Comparison of ENCODE assay signal across 17 mouse cellular contexts in the genomic region with DNA sequence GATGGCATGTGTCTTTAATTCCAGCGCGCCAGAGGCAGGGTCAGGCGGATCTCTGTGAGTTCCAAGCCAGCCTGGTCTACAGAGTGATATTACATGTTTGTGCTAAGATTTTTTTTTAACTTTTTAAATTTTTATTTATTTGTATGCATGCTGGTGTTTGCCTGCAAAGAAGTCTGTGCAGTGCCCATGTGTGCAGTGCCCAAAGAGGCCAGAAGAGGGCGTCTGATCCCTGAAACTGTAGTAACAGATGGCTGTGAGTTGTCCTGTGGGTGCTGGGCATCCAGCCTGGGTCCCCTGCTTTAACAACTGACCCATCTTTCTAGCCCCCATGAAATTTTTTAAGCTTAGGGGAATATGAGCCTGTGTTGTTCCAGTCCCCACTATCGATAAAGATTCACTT. TPM values are rescaled to one million over a fixed set of nuclear protein-coding genes. Genes with fewer than 3 reads are reported as not detected.
DNase-seq lines count a peak whose midpoint lies in the region; ATAC-seq and TF ChIP-seq lines count a peak whose summit lies in the region.
"Had no signal": no experiment of that assay in that cellular context is flagged by ENCODE, and none has a peak within 500 bp of the region (broad histone marks: within the 10 kb centered on the region; RNA-seq: fewer than 3 reads in every experiment).

No protein-coding gene starts in this region.

- no peak overlapping the region for H3K4me3 ChIP-seq in liver, adult 2 months (ENCODE audit: insufficient read depth, low read depth, low read length)
- H3K4me3 ChIP-seq in liver, embryonic 12.5 days: no peak overlapping the region
- H3K4me3 ChIP-seq in bone marrow, adult 2 months (replicated peaks; ENCODE audit: control insufficient read depth, low read depth, low read length): no peak overlapping the region
- H3K4me3 ChIP-seq: embryonic facial prominence, embryonic 13.5 days; hindbrain, embryonic 12.5 days; megakaryocyte, embryonic 14.5 days had no signal

- H3K9me3 ChIP-seq in liver, embryonic 12.5 days (replicated peaks): peaks cover 9% of the 10 kb centered on the region; the same call in 1 of the 2 replicates
- H3K9me3 ChIP-seq: embryonic facial prominence, embryonic 13.5 days; hindbrain, embryonic 12.5 days had no signal

- peak overlapping the region; percentile 83 for H3K27ac ChIP-seq in liver, adult 2 months (replicated peaks; ENCODE audit: insufficient read depth, low read depth, low read length)
- no peak overlapping the region for H3K27ac ChIP-seq in liver, embryonic 12.5 days
- H3K27ac ChIP-seq in bone marrow, adult 2 months (ENCODE audit: control insufficient read depth, insufficient read depth, low read depth, low read length, poor library complexity): no peak overlapping the region
- H3K27ac ChIP-seq: embryonic facial prominence, embryonic 13.5 days; hindbrain, embryonic 12.5 days had no signal

- H3K4me1 ChIP-seq in liver, adult 2 months (ENCODE audit: control insufficient read depth, insufficient read depth, low read length): peaks cover 23% of the 10 kb centered on the region
- no peaks in the 10 kb centered on the region for H3K4me1 ChIP-seq in liver, embryonic 12.5 days
- H3K4me1 ChIP-seq in bone marrow, adult 2 months (ENCODE audit: control insufficient read depth, insufficient read depth, low read length): no peaks in the 10 kb centered on the region; the same call in 1 of the 2 replicates
- H3K4me1 ChIP-seq: embryonic facial prominence, embryonic 13.5 days; hindbrain, embryonic 12.5 days had no signal

- peak; percentile 12 for DNase-seq in CD4-positive, CD25-positive, alpha-beta regulatory T cell, adult 2 months (ENCODE audit: low read depth, low spot score)
- DNase-seq in liver, adult 2 months (ENCODE audit: extremely low read depth, low read depth, low spot score): peak; percentile 50
- DNase-seq in A20 (ENCODE audit: low read depth, low spot score): peak; percentile 35
- DNase-seq in frontal cortex, adult 2 months (ENCODE audit: extremely low spot score in 1 of 2, low spot score in 1 of 2): no peak
- no peak for DNase-seq in right cerebral cortex, postnatal 36 days (ENCODE audit: low spot score in 2 of 2)
- DNase-seq: cerebellum, adult 8-10 months; forebrain, postnatal 0 days; lung, postnatal 10 days; right cerebral cortex, adult 18-20 months; spleen, adult 18-20 months had no signal

- TF ChIP-seq CTCF in liver, adult 2 months (IDR thresholded peaks at IDR 0.05; ENCODE audit: low read depth, low read length): peak; percentile 50
- peak; percentile 30; the same call in 1 of the 2 replicates for TF ChIP-seq CTCF in bone marrow, adult 2 months (IDR thresholded peaks at IDR 0.05; ENCODE audit: control insufficient read depth, insufficient read depth, low read length)

- no peaks in the 10 kb centered on the region for H3K79me2 ChIP-seq in liver, adult 2 months (ENCODE audit: control insufficient read depth, insufficient read depth, low read length)

- TF ChIP-seq POLR2A in liver, adult 2 months (IDR thresholded peaks at IDR 0.05; ENCODE audit: extremely low read depth, insufficient read depth, low read length): no peak
- no peak for TF ChIP-seq POLR2A in bone marrow, adult 2 months (IDR thresholded peaks at IDR 0.05; ENCODE audit: borderline replicate concordance, control insufficient read depth, low read depth, low read length)

- H3K36me3 ChIP-seq in liver, adult 2 months (ENCODE audit: control insufficient read depth, insufficient read depth, low read length): no peaks in the 10 kb centered on the region
- H3K36me3 ChIP-seq in liver, embryonic 12.5 days: no peaks in the 10 kb centered on the region
- H3K36me3 ChIP-seq: embryonic facial prominence, embryonic 13.5 days; hindbrain, embryonic 12.5 days had no signal

- no peaks in the 10 kb centered on the region for H3K27me3 ChIP-seq in liver, adult 2 months (ENCODE audit: control insufficient read depth, insufficient read depth, low read length)
- H3K27me3 ChIP-seq in liver, embryonic 12.5 days (replicated peaks): 0 out of 2 replicates have a peak, but pooled peaks cover 9% of the 10 kb centered on the region
- H3K27me3 ChIP-seq: embryonic facial prominence, embryonic 13.5 days; hindbrain, embryonic 12.5 days had no signal

- ATAC-seq in CD4-positive, CD25-positive, alpha-beta regulatory T cell, adult 4 months: no peak
- ATAC-seq in liver, embryonic 12.5 days: no peak
- ATAC-seq: forebrain, postnatal 0 days; midbrain, embryonic 16.5 days had no signal

- no peak overlapping the region for H3K4me2 ChIP-seq in liver, embryonic 12.5 days
- H3K4me2 ChIP-seq: embryonic facial prominence, embryonic 13.5 days; hindbrain, embryonic 12.5 days had no signal

- WGBS in liver, adult 2 months: 69% methylated on average over 5 of the region's 5 CpGs
- WGBS in liver, embryonic 12.5 days (ENCODE audit: insufficient replicate concordance): 80% methylated on average over 5 of the region's 5 CpGs
- 91% methylated on average over 5 of the region's 5 CpGs for WGBS in bone marrow, adult 2 months

- H3K9ac ChIP-seq in liver, adult 2 months (ENCODE audit: low read depth, low read length): no peak overlapping the region
- H3K9ac ChIP-seq in liver, embryonic 12.5 days: no peak overlapping the region
- H3K9ac ChIP-seq: embryonic facial prominence, embryonic 13.5 days; forebrain, postnatal 0 days; hindbrain, embryonic 12.5 days had no signal

RNA-seq across cellular contexts. Expression of a gene that starts 19.8 kb away (rescaled TPM):
- 1 to 10 TPM; 3.3 to 4.4 TPM for polyA plus RNA-seq in CD4-positive, CD25-positive, alpha-beta regulatory T cell, adult 4 months (2017; shearing (Covaris generic))
- total RNA-seq in liver, adult 2 months (2014; rRNA removed): 12.0 and 12.1 TPM in 2 replicates
- 9.8 and 12.5 TPM in 2 replicates for polyA plus RNA-seq in liver, adult 2 months (2012; rRNA removed)
- 39.8 and 41.1 TPM in 2 replicates for polyA plus RNA-seq in liver, embryonic 12.5 days (2016; fragmentation: Nextera tagmentation; extraction: Ambion mirVana)
- polyA plus RNA-seq in bone marrow, adult 2 months (2011; ENCODE audit: insufficient read depth, insufficient read length, low replicate concordance, missing spikeins): 14.4 and 18.3 TPM in 2 replicates
- 36.2 and 40.8 TPM in 2 replicates for polyA plus RNA-seq in frontal cortex, adult 2 months (2012; rRNA removed)

Comparison
In these comparisons a context has a peak if more than half of its experiments do, and no peak if none do; other contexts are left out.
1. DNase-seq: peak in CD4-positive, CD25-positive, alpha-beta regulatory T cell, adult 2 months (single experiment), liver, adult 2 months (single experiment) and A20 (single experiment); none in frontal cortex, adult 2 months (0 of 2) and right cerebral cortex, postnatal 36 days (0 of 2).